Mouse (Mus musculus): ENCODE results near the gene Idh2. TPM values are rescaled to one million over a fixed set of nuclear protein-coding genes. Genes with fewer than 3 reads are reported as not detected.

The Idh2 gene
- polyA plus RNA-seq, 2 experiments = 457 to 595 TPM

DNA sequence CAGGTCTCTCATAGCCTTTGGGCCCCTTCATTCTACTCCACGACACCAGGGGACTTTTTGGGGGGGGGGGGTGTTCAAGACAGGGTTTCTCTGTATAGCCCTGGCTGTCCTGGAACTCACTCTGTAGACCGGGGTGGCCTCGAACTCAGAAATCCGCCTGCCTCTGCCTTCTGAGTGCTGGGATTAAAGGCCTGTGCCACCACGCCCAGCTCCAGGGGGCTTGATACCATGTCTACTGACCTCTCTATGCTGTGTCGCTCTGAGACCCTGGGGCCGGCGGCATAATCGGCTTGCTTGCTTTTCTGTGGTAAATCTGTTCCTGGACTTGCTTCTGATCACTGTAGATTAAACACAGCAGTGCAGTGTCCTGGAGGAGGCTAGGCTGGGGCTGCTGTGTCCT lies 44.0 kb downstream of the Idh2 start:
- DNase-seq (ENCODE audit: low spot score) (no peak), ATAC-seq (ENCODE audit: low FRiP score, low read depth) (no peak)
- TF ChIP-seq POLR2A (IDR thresholded peaks at IDR 0.05; ENCODE audit: borderline replicate concordance, extremely low read depth, insufficient read depth, insufficient read length) = no peak
- no peak overlapping the region for H3K9ac ChIP-seq (ENCODE audit: low read depth, low read length, severe bottlenecking)
- no peaks in the 10 kb centered on the region for H3K36me3 ChIP-seq (ENCODE audit: control insufficient read depth, insufficient read depth, low read length)
- no peak overlapping the region for H3K27ac ChIP-seq (replicated peaks; ENCODE audit: low read depth, low read length)
- H3K4me3 ChIP-seq (replicated peaks; ENCODE audit: low read length) = no peak overlapping the region
- H3K4me1 ChIP-seq (ENCODE audit: control insufficient read depth, insufficient read depth, low read length) = peaks cover 32% of the 10 kb centered on the region
- H3K9me3 ChIP-seq (ENCODE audit: control insufficient read depth, low read length) = no peaks in the 10 kb centered on the region
- WGBS = 85% methylated on average over 9 of the region's 9 CpGs
- H3K4me2 ChIP-seq (replicated peaks; ENCODE audit: low read depth, low read length, severe bottlenecking) = no peak overlapping the region
- no peaks in the 10 kb centered on the region for H3K27me3 ChIP-seq (ENCODE audit: control insufficient read depth, insufficient read depth, low read length)

GRCm38 (mm10) chr7:80069615-80070327 lies 45.4 kb downstream of the Idh2 start:
- TF ChIP-seq POLR2A (IDR thresholded peaks at IDR 0.05; ENCODE audit: borderline replicate concordance, extremely low read depth, insufficient read depth, insufficient read length) = no peak
- WGBS = 14% methylated on average over 13 of the region's 13 CpGs
- H3K4me1 ChIP-seq (ENCODE audit: control insufficient read depth, insufficient read depth, low read length) = peaks cover 17% of the 10 kb centered on the region
- no peak overlapping the region for H3K4me3 ChIP-seq (replicated peaks; ENCODE audit: low read length)
- no peak overlapping the region for H3K9ac ChIP-seq (ENCODE audit: low read depth, low read length, severe bottlenecking)
- ATAC-seq (ENCODE audit: low FRiP score, low read depth) = no peak
- no peak overlapping the region; the same call in 1 of the 2 replicates for H3K27ac ChIP-seq (replicated peaks; ENCODE audit: low read depth, low read length)
- no peaks in the 10 kb centered on the region for H3K36me3 ChIP-seq (ENCODE audit: control insufficient read depth, insufficient read depth, low read length)
- no peaks in the 10 kb centered on the region for H3K9me3 ChIP-seq (ENCODE audit: control insufficient read depth, low read length)
- peak; percentile 27 for DNase-seq (ENCODE audit: low spot score)
- H3K4me2 ChIP-seq (replicated peaks; ENCODE audit: low read depth, low read length, severe bottlenecking) = no peak overlapping the region
- H3K27me3 ChIP-seq (ENCODE audit: control insufficient read depth, insufficient read depth, low read length) = no peaks in the 10 kb centered on the region

DNA sequence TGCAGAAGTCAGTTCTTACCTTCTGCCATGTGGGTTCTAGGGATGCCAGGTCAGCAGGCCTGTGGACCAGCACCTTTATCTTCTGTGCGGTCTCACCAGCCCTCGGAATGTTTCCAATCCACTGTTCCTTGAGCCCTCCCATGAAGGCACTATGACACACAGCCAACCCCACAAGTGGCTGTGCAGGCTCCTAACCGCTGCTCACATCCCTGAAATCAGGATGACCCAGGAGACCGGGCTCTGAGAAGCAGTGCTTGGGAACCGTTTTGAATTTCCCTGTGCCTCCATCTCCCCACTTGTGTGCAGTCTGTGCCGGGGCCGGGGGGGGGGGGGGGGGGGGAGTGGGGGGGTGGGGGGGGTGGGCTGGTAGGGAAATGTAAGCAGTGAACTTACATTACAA lies 46.9 kb downstream of the Idh2 start:
- WGBS = 71% methylated on average over 4 of the region's 7 CpGs
- H3K9me3 ChIP-seq (ENCODE audit: control insufficient read depth, low read length) = no peaks in the 10 kb centered on the region
- H3K36me3 ChIP-seq (ENCODE audit: control insufficient read depth, insufficient read depth, low read length) = no peaks in the 10 kb centered on the region
- H3K27ac ChIP-seq (replicated peaks; ENCODE audit: low read depth, low read length) = no peak overlapping the region
- no peak overlapping the region for H3K9ac ChIP-seq (ENCODE audit: low read depth, low read length, severe bottlenecking)
- H3K4me3 ChIP-seq (replicated peaks; ENCODE audit: low read length) = no peak overlapping the region
- H3K27me3 ChIP-seq (ENCODE audit: control insufficient read depth, insufficient read depth, low read length) = no peaks in the 10 kb centered on the region
- H3K4me2 ChIP-seq (replicated peaks; ENCODE audit: low read depth, low read length, severe bottlenecking) = no peak overlapping the region
- ATAC-seq (ENCODE audit: low FRiP score, low read depth) = no peak
- no peak for TF ChIP-seq POLR2A (IDR thresholded peaks at IDR 0.05; ENCODE audit: borderline replicate concordance, extremely low read depth, insufficient read depth, insufficient read length)
- H3K4me1 ChIP-seq (ENCODE audit: control insufficient read depth, insufficient read depth, low read length) = peaks cover 11% of the 10 kb centered on the region
- DNase-seq (ENCODE audit: low spot score) = no peak

GRCm38 (mm10) chr7:80066675-80067455 lies 48.3 kb downstream of the Idh2 start:
- no peak overlapping the region for H3K4me3 ChIP-seq (replicated peaks; ENCODE audit: low read length)
- H3K36me3 ChIP-seq (ENCODE audit: control insufficient read depth, insufficient read depth, low read length) = no peaks in the 10 kb centered on the region
- no peak overlapping the region for H3K4me2 ChIP-seq (replicated peaks; ENCODE audit: low read depth, low read length, severe bottlenecking)
- DNase-seq (ENCODE audit: low spot score) = no peak
- 67% methylated on average over 13 of the region's 13 CpGs for WGBS
- H3K4me1 ChIP-seq (ENCODE audit: control insufficient read depth, insufficient read depth, low read length) = peaks cover 11% of the 10 kb centered on the region
- H3K9me3 ChIP-seq (ENCODE audit: control insufficient read depth, low read length) = no peaks in the 10 kb centered on the region
- no peak for TF ChIP-seq POLR2A (IDR thresholded peaks at IDR 0.05; ENCODE audit: borderline replicate concordance, extremely low read depth, insufficient read depth, insufficient read length)
- no peak for ATAC-seq (ENCODE audit: low FRiP score, low read depth)
- no peak overlapping the region for H3K9ac ChIP-seq (ENCODE audit: low read depth, low read length, severe bottlenecking)
- no peak overlapping the region for H3K27ac ChIP-seq (replicated peaks; ENCODE audit: low read depth, low read length)
- H3K27me3 ChIP-seq (ENCODE audit: control insufficient read depth, insufficient read depth, low read length) = no peaks in the 10 kb centered on the region

GRCm38 (mm10) chr7:80065250-80065649 lies 49.9 kb downstream of the Idh2 start:
- ATAC-seq (ENCODE audit: low FRiP score, low read depth) (no peak), DNase-seq (ENCODE audit: low spot score) (no peak)
- H3K27ac ChIP-seq (replicated peaks; ENCODE audit: low read depth, low read length) = no peak overlapping the region
- no peak overlapping the region for H3K4me3 ChIP-seq (replicated peaks; ENCODE audit: low read length)
- no peak for TF ChIP-seq POLR2A (IDR thresholded peaks at IDR 0.05; ENCODE audit: borderline replicate concordance, extremely low read depth, insufficient read depth, insufficient read length)
- H3K9ac ChIP-seq (ENCODE audit: low read depth, low read length, severe bottlenecking) = no peak overlapping the region
- no peaks in the 10 kb centered on the region for H3K9me3 ChIP-seq (ENCODE audit: control insufficient read depth, low read length)
- peaks cover 12% of the 10 kb centered on the region for H3K4me1 ChIP-seq (ENCODE audit: control insufficient read depth, insufficient read depth, low read length)
- no peaks in the 10 kb centered on the region for H3K27me3 ChIP-seq (ENCODE audit: control insufficient read depth, insufficient read depth, low read length)
- no peaks in the 10 kb centered on the region for H3K36me3 ChIP-seq (ENCODE audit: control insufficient read depth, insufficient read depth, low read length)
- H3K4me2 ChIP-seq (replicated peaks; ENCODE audit: low read depth, low read length, severe bottlenecking) = no peak overlapping the region
- WGBS = 94% methylated on average over 3 of the region's 3 CpGs

Measured in limb, embryonic 14.5 days (tissue).